Mouse (Mus musculus): Measurements from ENCODE around the gene Lrrc45. TPM values are rescaled to one million over a fixed set of nuclear protein-coding genes. Genes with fewer than 3 reads are reported as not detected.
A peak's percentile ranks its signal among the peaks of the same experiment; 100 is the strongest.

The Lrrc45 gene
- polyA plus RNA-seq, 1 experiment from 2014 or later, result 89.9 TPM

DNA sequence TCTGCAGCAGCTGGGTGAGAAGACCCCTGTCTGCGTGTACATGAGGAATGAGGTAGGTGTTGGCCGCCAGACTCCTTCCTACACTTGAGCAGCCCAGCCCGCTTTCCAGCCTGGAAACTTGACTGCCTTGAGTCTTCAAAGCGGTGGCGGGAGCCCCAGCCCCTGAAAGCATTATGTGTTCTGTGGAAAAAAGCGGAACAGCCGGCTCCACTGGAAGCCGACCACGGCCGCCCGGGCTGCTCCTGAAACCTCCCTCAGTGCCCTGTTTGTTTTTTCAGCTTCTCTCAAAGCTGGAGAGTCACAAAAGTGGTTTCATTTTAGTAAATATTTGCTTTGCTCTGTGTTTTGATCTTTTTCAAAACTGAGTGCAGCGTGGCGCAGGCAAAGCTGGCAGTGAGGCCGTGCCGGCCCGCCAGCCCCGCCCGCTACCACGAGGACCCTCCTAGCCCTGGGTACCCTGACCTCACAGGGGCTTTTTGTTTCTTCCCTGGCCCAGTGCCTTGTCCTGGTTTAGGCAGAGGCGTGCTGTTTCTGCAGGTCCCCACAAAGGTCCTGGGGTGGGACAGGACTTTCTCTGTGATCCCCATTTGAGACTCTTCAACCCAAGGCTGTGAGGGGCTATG, 27.0 kb upstream of the Lrrc45 start:
- no peaks in the 10 kb centered on the region for H3K9me3 ChIP-seq
- H3K9ac ChIP-seq, result no peak overlapping the region
- ATAC-seq (replicated peaks), result no peak
- no peak overlapping the region for H3K4me2 ChIP-seq
- H3K4me3 ChIP-seq, result no peak overlapping the region
- H3K36me3 ChIP-seq (replicated peaks), result peaks cover 15% of the 10 kb centered on the region
- WGBS, result 76% methylated on average over 20 of the region's 20 CpGs
- no peaks in the 10 kb centered on the region for H3K4me1 ChIP-seq
- no peak overlapping the region for H3K27ac ChIP-seq
- no peaks in the 10 kb centered on the region for H3K27me3 ChIP-seq (replicated peaks)

DNA sequence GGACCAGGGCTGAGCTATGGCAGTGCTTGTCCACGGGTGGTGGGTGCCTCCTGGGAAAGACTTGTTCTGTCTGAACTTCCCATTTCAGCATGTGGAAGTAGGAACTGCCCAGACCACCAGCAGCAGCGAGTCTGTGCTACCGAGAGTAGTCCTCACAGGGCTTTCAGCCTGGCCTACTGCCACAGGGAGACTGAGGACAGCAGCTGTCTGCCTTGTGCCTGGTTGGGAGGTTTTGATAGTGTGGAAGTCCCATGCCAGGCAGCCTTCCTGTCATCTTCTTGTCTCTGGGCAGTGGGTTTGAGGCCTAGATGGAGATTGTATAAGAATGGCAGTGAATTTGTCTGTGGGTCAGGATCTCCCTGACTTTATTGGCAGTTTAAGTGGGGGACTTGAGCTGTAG, 24.4 kb upstream of the Lrrc45 start:
- no peak for ATAC-seq (replicated peaks)
- 87% methylated on average over 3 of the region's 3 CpGs for WGBS
- H3K36me3 ChIP-seq (replicated peaks), result peaks cover 8% of the 10 kb centered on the region
- no peak overlapping the region for H3K4me2 ChIP-seq
- H3K9me3 ChIP-seq, result no peaks in the 10 kb centered on the region
- H3K27me3 ChIP-seq (replicated peaks), result no peaks in the 10 kb centered on the region
- no peak overlapping the region for H3K9ac ChIP-seq
- no peak overlapping the region for H3K27ac ChIP-seq
- no peak overlapping the region for H3K4me3 ChIP-seq
- H3K4me1 ChIP-seq, result no peaks in the 10 kb centered on the region

GRCm38 (mm10) chr11:120692471-120693011, 21.2 kb upstream of the Lrrc45 start:
- Histone ChIP-seq H3K9me3 (no peaks in the 10 kb centered on the region), H3K4me3 (no peak overlapping the region), H3K9ac (no peak overlapping the region), H3K36me3 (replicated peaks) (peaks cover 2% of the 10 kb centered on the region; the same call in 1 of the 2 replicates), H3K27me3 (replicated peaks) (no peaks in the 10 kb centered on the region), H3K4me1 (peaks cover 14% of the 10 kb centered on the region), H3K4me2 (no peak overlapping the region), H3K27ac (no peak overlapping the region)
- WGBS, result 98% methylated on average over 4 of the region's 4 CpGs
- no peak for ATAC-seq (replicated peaks)

DNA sequence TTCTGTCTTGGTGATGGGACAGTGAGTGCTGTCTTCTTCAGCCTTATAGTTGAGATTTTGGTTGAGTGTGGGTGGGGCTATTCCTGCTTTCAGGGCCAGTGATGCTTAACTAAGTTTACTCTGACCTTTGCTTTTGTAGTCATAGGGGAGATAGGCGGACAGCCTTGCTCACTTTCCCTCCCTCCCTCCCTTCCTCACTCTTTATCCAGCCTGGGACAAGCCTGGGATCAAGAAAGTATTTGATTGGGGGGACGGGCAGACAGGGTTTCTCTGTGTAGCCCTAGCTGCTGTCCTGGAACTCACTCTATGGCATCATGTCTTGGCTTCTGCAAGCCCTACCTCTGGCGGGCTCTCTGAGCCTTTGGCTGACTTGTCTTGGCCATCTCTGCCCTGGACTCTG, 20.3 kb upstream of the Lrrc45 start:
- no peak overlapping the region for H3K4me2 ChIP-seq
- H3K9me3 ChIP-seq, result no peaks in the 10 kb centered on the region
- peaks cover 14% of the 10 kb centered on the region for H3K4me1 ChIP-seq
- 67% methylated on average over 3 of the region's 3 CpGs for WGBS
- H3K4me3 ChIP-seq, result no peak overlapping the region
- H3K9ac ChIP-seq, result no peak overlapping the region
- no peaks in the 10 kb centered on the region for H3K27me3 ChIP-seq (replicated peaks)
- H3K27ac ChIP-seq, result no peak overlapping the region
- H3K36me3 ChIP-seq (replicated peaks), result 0 out of 2 replicates have a peak, but pooled peaks cover 2% of the 10 kb centered on the region
- no peak for ATAC-seq (replicated peaks)

DNA sequence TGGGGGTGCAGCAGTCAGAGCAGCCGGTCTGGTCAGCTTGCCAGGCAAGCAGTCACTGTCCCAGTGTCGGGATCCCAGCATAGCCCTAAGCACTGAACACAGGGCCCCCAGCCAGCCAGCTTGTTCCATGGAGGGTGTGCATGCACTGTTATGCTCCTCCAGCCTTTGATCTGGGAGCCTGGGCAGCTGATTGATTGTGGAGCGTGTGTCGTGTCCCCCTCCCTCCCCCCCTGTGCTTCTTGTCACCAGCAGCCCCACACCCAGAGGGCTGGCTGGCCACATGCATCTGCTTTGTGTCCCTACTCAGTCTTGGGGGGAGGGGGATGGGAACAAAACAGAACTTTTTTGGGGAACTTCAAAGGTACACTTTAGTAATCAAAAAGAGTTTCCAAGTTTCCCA, 18.5 kb upstream of the Lrrc45 start:
- H3K4me1 ChIP-seq, result peaks cover 14% of the 10 kb centered on the region
- WGBS, result 21% methylated on average over 4 of the region's 4 CpGs
- H3K4me2 ChIP-seq, result no peak overlapping the region
- H3K9me3 ChIP-seq, result no peaks in the 10 kb centered on the region
- no peak overlapping the region for H3K4me3 ChIP-seq
- peak; percentile 62 for ATAC-seq (replicated peaks)
- no peaks in the 10 kb centered on the region for H3K27me3 ChIP-seq (replicated peaks)
- H3K9ac ChIP-seq, result no peak overlapping the region
- H3K36me3 ChIP-seq (replicated peaks), result 0 out of 2 replicates have a peak, but pooled peaks cover 2% of the 10 kb centered on the region
- peak overlapping the region; percentile 68; the same call in 1 of the 2 replicates for H3K27ac ChIP-seq

DNA sequence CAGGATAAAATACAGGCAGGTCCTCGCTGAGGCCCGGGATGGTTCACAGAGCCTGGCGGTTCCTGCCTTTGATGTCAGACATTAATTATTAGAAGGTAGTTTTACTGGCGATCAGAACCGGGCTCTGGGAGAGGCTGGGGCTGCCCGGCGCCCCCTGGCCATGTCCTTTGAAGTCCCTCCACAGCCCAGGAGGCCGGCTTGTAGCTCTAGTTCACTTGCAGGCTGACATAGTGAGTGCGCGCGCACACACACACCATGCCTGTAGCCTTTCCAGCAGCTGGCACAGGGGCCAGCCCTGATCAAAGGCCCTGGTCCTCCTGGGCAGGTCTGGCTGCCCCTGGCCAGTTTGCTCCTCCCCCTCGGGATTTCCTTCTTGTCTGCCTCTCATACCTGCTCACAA, 18.1 kb upstream of the Lrrc45 start:
- H3K36me3 ChIP-seq (replicated peaks), result 0 out of 2 replicates have a peak, but pooled peaks cover 2% of the 10 kb centered on the region
- peaks cover 14% of the 10 kb centered on the region for H3K4me1 ChIP-seq
- no peaks in the 10 kb centered on the region for H3K9me3 ChIP-seq
- peak; percentile 76 for ATAC-seq (replicated peaks)
- WGBS, result 32% methylated on average over 12 of the region's 12 CpGs
- no peak overlapping the region for H3K4me2 ChIP-seq
- no peaks in the 10 kb centered on the region for H3K27me3 ChIP-seq (replicated peaks)
- no peak overlapping the region for H3K4me3 ChIP-seq
- peak overlapping the region; percentile 68 for H3K27ac ChIP-seq
- H3K9ac ChIP-seq, result no peak overlapping the region

DNA sequence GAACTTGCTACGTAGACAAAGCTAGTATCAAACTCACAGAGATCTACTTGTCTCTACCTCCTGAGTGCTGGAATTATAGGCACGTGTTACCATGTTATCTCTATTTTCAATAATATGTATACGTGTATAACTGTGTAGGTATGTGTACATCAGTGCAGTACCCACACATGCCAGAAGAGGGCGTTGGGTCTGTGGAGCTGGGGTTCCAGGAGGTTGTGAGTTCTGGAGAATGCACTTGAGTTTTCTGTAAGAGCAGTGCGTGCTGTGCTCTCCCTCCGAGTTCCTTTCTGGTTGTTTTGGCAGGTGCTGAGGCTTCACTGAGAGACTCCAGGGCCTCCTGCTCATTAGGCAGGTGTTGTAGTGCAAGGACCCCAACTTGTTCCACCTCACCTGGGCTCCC, 17.2 kb upstream of the Lrrc45 start:
- no peaks in the 10 kb centered on the region for H3K9me3 ChIP-seq
- peaks cover 14% of the 10 kb centered on the region for H3K4me1 ChIP-seq
- H3K27ac ChIP-seq, result no peak overlapping the region
- no peak for ATAC-seq (replicated peaks)
- no peak overlapping the region for H3K4me2 ChIP-seq
- 92% methylated on average over 6 of the region's 6 CpGs for WGBS
- no peak overlapping the region for H3K4me3 ChIP-seq
- no peak overlapping the region for H3K9ac ChIP-seq
- H3K36me3 ChIP-seq (replicated peaks), result 0 out of 2 replicates have a peak, but pooled peaks cover 4% of the 10 kb centered on the region
- no peaks in the 10 kb centered on the region for H3K27me3 ChIP-seq (replicated peaks)

- Histone ChIP-seq H3K9ac (no peak overlapping the region), H3K9me3 (no peaks in the 10 kb centered on the region)
- ATAC-seq (replicated peaks), result no peak
These were observed 16.0 kb upstream of the Lrrc45 start for GRCm38 (mm10) chr11:120697741-120698140.

DNA sequence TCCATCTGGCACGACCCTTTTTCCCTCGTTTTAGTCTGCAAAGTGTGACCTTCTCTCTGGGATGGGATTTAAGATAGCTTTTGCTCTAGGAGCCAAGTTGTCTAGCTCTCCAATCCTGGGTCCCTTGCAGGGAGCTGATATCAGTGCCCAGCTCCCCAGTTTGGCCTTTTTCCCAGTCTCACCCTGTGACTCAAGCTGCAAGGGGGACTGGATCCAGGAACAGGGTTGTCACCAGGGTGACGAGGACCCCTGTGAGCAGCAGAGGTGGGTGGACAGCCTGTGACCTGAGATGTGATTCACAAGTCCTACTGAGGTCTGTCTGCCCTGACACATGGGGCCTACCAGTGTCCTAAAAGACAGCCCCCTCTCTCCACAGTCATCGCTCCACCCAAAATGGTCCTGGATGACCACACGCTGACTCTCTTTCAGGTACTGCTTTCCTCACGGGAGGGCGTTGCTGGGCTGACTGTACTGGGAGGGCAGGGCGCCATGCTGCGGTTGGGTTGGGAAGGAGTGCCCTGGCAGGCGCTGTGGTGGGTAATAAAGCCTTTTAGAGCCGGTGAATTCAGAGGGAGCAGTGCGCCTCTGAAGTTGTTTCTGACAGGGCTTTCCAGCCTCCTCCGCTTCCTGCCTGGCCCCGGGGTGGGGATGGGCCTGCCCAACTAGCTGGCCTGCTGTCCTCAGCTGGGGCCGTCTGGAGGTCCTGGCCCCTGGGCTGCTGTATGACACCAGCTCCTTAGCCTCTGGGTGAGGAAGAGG, 9.8 kb upstream of the Lrrc45 start:
- H3K27me3 ChIP-seq (replicated peaks), result no peaks in the 10 kb centered on the region
- H3K36me3 ChIP-seq (replicated peaks), result 0 out of 2 replicates have a peak, but pooled peaks cover 7% of the 10 kb centered on the region
- 48% methylated on average over 15 of the region's 15 CpGs for WGBS
- H3K4me2 ChIP-seq, result no peak overlapping the region
- peaks cover 32% of the 10 kb centered on the region for H3K4me1 ChIP-seq
- ATAC-seq (replicated peaks), result no peak
- H3K9me3 ChIP-seq, result no peaks in the 10 kb centered on the region
- no peak overlapping the region for H3K9ac ChIP-seq
- H3K27ac ChIP-seq, result peak overlapping the region; percentile 35; the same call in 1 of the 2 replicates
- H3K4me3 ChIP-seq, result no peak overlapping the region

More at GRCm38 (mm10) chr11:120697741-120698140, 16.0 kb upstream of the Lrrc45 start:
- H3K36me3 ChIP-seq (replicated peaks), result 0 out of 2 replicates have a peak, but pooled peaks cover 7% of the 10 kb centered on the region
- H3K4me3 ChIP-seq, result no peak overlapping the region
- no peaks in the 10 kb centered on the region for H3K27me3 ChIP-seq (replicated peaks)
- WGBS, result 73% methylated on average over 10 of the region's 10 CpGs
- no peak overlapping the region for H3K27ac ChIP-seq
- peaks cover 14% of the 10 kb centered on the region for H3K4me1 ChIP-seq
- H3K4me2 ChIP-seq, result no peak overlapping the region

GRCm38 (mm10) chr11:120704486-120705325, 9.0 kb upstream of the Lrrc45 start:
- 19% methylated on average over 8 of the region's 8 CpGs for WGBS
- Histone ChIP-seq H3K36me3 (replicated peaks) (0 out of 2 replicates have a peak, but pooled peaks cover 7% of the 10 kb centered on the region), H3K9me3 (no peaks in the 10 kb centered on the region), H3K27me3 (replicated peaks) (no peaks in the 10 kb centered on the region), H3K27ac (peak overlapping the region; percentile 47; the same call in 1 of the 2 replicates), H3K4me2 (no peak overlapping the region), H3K4me3 (no peak overlapping the region), H3K9ac (0 out of 2 replicates have a peak overlapping the region, but pooled peaks have one; percentile 6), H3K4me1 (peaks cover 32% of the 10 kb centered on the region)
- peak; percentile 40; the same call in 1 of the 2 replicates for ATAC-seq (replicated peaks)

- no peak for ATAC-seq (replicated peaks)
- 58% methylated on average over 5 of the region's 5 CpGs for WGBS
- H3K4me1 ChIP-seq, result peaks cover 32% of the 10 kb centered on the region
- no peak overlapping the region for H3K4me3 ChIP-seq
- no peaks in the 10 kb centered on the region for H3K27me3 ChIP-seq (replicated peaks)
- no peak overlapping the region for H3K9ac ChIP-seq
- no peak overlapping the region for H3K4me2 ChIP-seq
- no peak overlapping the region for H3K27ac ChIP-seq
- H3K36me3 ChIP-seq (replicated peaks), result 0 out of 2 replicates have a peak, but pooled peaks cover 6% of the 10 kb centered on the region
- no peaks in the 10 kb centered on the region for H3K9me3 ChIP-seq
These were observed 7.6 kb upstream of the Lrrc45 start for GRCm38 (mm10) chr11:120706120-120706519.

Measured in midbrain, embryonic 15.5 days (tissue).